Mouse (Mus musculus): Measurements from ENCODE around the gene Tomm34. TPM values are rescaled to one million over a fixed set of nuclear protein-coding genes. Genes with fewer than 3 reads are reported as not detected.

Gene Tomm34
- polyA plus RNA-seq, 1 experiment from 2014 or later, result 61.0 TPM

GRCm38 (mm10) chr2:164032973-164033372 lies 38.0 kb downstream of the Tomm34 start:
- Histone ChIP-seq H3K4me3 (replicated peaks; ENCODE audit: low read length) (no peak overlapping the region), H3K9ac (replicated peaks; ENCODE audit: low read depth, low read length) (no peak overlapping the region)
- 94% methylated on average over 3 of the region's 3 CpGs for WGBS

GRCm38 (mm10) chr2:164031147-164031546 lies 39.8 kb downstream of the Tomm34 start:
- Histone ChIP-seq H3K36me3 (ENCODE audit: control insufficient read depth, insufficient read depth) (no peaks in the 10 kb centered on the region), H3K4me3 (replicated peaks; ENCODE audit: low read length) (no peak overlapping the region), H3K27me3 (replicated peaks; ENCODE audit: control insufficient read depth, insufficient read depth, low read length) (no peaks in the 10 kb centered on the region), H3K27ac (ENCODE audit: low read length) (no peak overlapping the region), H3K4me2 (ENCODE audit: low read length) (no peak overlapping the region), H3K9ac (replicated peaks; ENCODE audit: low read depth, low read length) (no peak overlapping the region), H3K9me3 (ENCODE audit: control insufficient read depth, low read length) (0 out of 2 replicates have a peak, but pooled peaks cover 2% of the 10 kb centered on the region), H3K4me1 (replicated peaks; ENCODE audit: control insufficient read depth, insufficient read depth, low read length) (no peaks in the 10 kb centered on the region)
- no peak for ATAC-seq
- WGBS, result 82% methylated on average over 10 of the region's 10 CpGs

More at GRCm38 (mm10) chr2:164032973-164033372, 38.0 kb downstream of the Tomm34 start:
- Histone ChIP-seq H3K4me2 (ENCODE audit: low read length) (no peak overlapping the region), H3K27ac (ENCODE audit: low read length) (no peak overlapping the region), H3K4me1 (replicated peaks; ENCODE audit: control insufficient read depth, insufficient read depth, low read length) (no peaks in the 10 kb centered on the region), H3K36me3 (ENCODE audit: control insufficient read depth, insufficient read depth) (no peaks in the 10 kb centered on the region), H3K9me3 (ENCODE audit: control insufficient read depth, low read length) (0 out of 2 replicates have a peak, but pooled peaks cover 2% of the 10 kb centered on the region), H3K27me3 (replicated peaks; ENCODE audit: control insufficient read depth, insufficient read depth, low read length) (no peaks in the 10 kb centered on the region)
- ATAC-seq, result no peak

DNA sequence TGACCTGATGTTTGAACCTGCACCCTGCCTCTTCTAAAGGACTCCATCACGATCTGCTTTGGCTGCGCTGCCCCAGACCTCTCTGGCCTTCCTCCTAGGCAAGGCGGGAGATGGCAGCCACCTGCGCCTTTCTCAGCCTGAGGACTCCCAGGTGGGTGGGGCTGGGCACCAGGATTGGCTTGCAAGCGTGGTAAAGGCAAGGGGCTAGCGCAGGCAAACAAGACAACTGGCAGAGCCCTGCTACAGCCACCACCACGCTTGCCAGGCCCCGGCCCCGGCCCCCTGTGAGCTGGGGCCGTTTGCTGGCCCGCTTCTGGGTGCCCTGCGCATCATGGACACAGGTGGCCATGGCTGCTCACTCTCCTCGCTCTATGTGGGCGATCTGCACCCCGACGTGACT lies 45.8 kb downstream of the Tomm34 start, which contains the start of gene Pabpc1l:
Pabpc1l (plus strand) TSS at position 301 of the 400 bp plus-strand sequence.
- no peaks in the 10 kb centered on the region for H3K4me1 ChIP-seq (replicated peaks; ENCODE audit: control insufficient read depth, insufficient read depth, low read length)
- no peaks in the 10 kb centered on the region for H3K36me3 ChIP-seq (ENCODE audit: control insufficient read depth, insufficient read depth)
- WGBS, result 89% methylated on average over 16 of the region's 16 CpGs
- H3K9ac ChIP-seq (replicated peaks; ENCODE audit: low read depth, low read length), result no peak within 1 kb of the TSS
- ATAC-seq, result no peak
- H3K9me3 ChIP-seq (ENCODE audit: control insufficient read depth, low read length), result no peaks in the 10 kb centered on the region
- no peak within 1 kb of the TSS for H3K4me2 ChIP-seq (ENCODE audit: low read length)
- no peaks in the 10 kb centered on the region for H3K27me3 ChIP-seq (replicated peaks; ENCODE audit: control insufficient read depth, insufficient read depth, low read length)
- no peak within 1 kb of the TSS for H3K4me3 ChIP-seq (replicated peaks; ENCODE audit: low read length)
- no peak within 1 kb of the TSS for H3K27ac ChIP-seq (ENCODE audit: low read length)

GRCm38 (mm10) chr2:164022104-164022503 lies 48.9 kb downstream of the Tomm34 start:
- Histone ChIP-seq H3K36me3 (ENCODE audit: control insufficient read depth, insufficient read depth) (peaks cover 13% of the 10 kb centered on the region), H3K27me3 (replicated peaks; ENCODE audit: control insufficient read depth, insufficient read depth, low read length) (no peaks in the 10 kb centered on the region), H3K4me1 (replicated peaks; ENCODE audit: control insufficient read depth, insufficient read depth, low read length) (no peaks in the 10 kb centered on the region), H3K4me3 (replicated peaks; ENCODE audit: low read length) (no peak overlapping the region), H3K27ac (ENCODE audit: low read length) (no peak overlapping the region), H3K9me3 (ENCODE audit: control insufficient read depth, low read length) (no peaks in the 10 kb centered on the region), H3K4me2 (ENCODE audit: low read length) (no peak overlapping the region), H3K9ac (replicated peaks; ENCODE audit: low read depth, low read length) (no peak overlapping the region)
- 65% methylated on average over 2 of the region's 2 CpGs for WGBS
- ATAC-seq, result no peak

GRCm38 (mm10) chr2:164019943-164020342 lies 51.0 kb downstream of the Tomm34 start:
- Histone ChIP-seq H3K9ac (replicated peaks; ENCODE audit: low read depth, low read length) (no peak overlapping the region), H3K4me1 (replicated peaks; ENCODE audit: control insufficient read depth, insufficient read depth, low read length) (no peaks in the 10 kb centered on the region), H3K4me2 (ENCODE audit: low read length) (no peak overlapping the region), H3K27me3 (replicated peaks; ENCODE audit: control insufficient read depth, insufficient read depth, low read length) (no peaks in the 10 kb centered on the region), H3K36me3 (ENCODE audit: control insufficient read depth, insufficient read depth) (peaks cover 32% of the 10 kb centered on the region), H3K4me3 (replicated peaks; ENCODE audit: low read length) (no peak overlapping the region), H3K9me3 (ENCODE audit: control insufficient read depth, low read length) (no peaks in the 10 kb centered on the region), H3K27ac (ENCODE audit: low read length) (no peak overlapping the region)
- WGBS, result 96% methylated on average over 4 of the region's 4 CpGs
- no peak for ATAC-seq

DNA sequence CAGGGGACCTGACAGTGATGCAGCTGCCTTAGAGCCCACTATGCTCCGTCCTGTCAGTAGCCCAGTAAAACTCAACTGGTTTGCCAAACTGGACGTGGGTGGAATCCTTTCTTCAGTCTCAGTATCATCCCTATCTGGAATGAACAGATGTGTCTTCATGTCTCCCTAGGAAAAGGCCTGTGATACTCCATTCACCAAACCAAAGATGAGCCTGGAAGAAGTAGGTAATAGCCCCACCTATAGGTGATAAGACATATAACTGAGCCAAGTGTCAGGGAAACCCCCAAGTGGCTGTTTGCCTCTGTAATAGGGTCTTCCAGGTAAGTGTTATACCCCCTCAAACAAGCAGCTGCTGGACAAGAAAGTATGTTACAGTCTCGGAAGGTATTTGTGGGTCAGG lies 52.1 kb downstream of the Tomm34 start:
- Histone ChIP-seq H3K27ac (ENCODE audit: low read length) (no peak overlapping the region), H3K4me1 (replicated peaks; ENCODE audit: control insufficient read depth, insufficient read depth, low read length) (no peaks in the 10 kb centered on the region), H3K4me3 (replicated peaks; ENCODE audit: low read length) (no peak overlapping the region), H3K36me3 (ENCODE audit: control insufficient read depth, insufficient read depth) (peaks cover 36% of the 10 kb centered on the region), H3K9me3 (ENCODE audit: control insufficient read depth, low read length) (no peaks in the 10 kb centered on the region), H3K27me3 (replicated peaks; ENCODE audit: control insufficient read depth, insufficient read depth, low read length) (no peaks in the 10 kb centered on the region), H3K9ac (replicated peaks; ENCODE audit: low read depth, low read length) (no peak overlapping the region), H3K4me2 (ENCODE audit: low read length) (no peak overlapping the region)
- ATAC-seq, result no peak
- 91% methylated on average over 3 of the region's 3 CpGs for WGBS

DNA sequence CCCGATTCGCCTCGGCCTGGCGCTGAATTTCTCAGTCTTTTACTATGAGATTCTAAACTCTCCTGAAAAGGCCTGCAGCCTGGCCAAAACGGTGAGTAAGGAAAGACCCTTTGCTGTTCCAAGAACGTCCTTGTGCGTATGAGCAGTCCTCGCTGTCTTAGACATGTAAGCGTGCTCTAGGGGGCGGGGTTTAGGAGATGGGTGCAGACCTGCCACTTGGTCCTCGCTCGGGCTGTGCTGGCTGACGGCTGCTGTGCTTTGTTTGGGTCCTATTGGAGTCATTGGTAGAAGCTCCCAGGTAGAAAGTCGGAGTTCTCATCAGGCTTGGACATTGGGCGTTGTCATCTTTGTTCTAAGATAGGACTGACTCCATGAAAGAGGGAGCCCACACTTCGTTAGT lies 55.7 kb downstream of the Tomm34 start:
- Histone ChIP-seq H3K27ac (ENCODE audit: low read length) (no peak overlapping the region), H3K36me3 (ENCODE audit: control insufficient read depth, insufficient read depth) (peaks cover 36% of the 10 kb centered on the region), H3K9me3 (ENCODE audit: control insufficient read depth, low read length) (no peaks in the 10 kb centered on the region), H3K4me3 (replicated peaks; ENCODE audit: low read length) (no peak overlapping the region), H3K4me1 (replicated peaks; ENCODE audit: control insufficient read depth, insufficient read depth, low read length) (no peaks in the 10 kb centered on the region), H3K9ac (replicated peaks; ENCODE audit: low read depth, low read length) (no peak overlapping the region), H3K27me3 (replicated peaks; ENCODE audit: control insufficient read depth, insufficient read depth, low read length) (no peaks in the 10 kb centered on the region), H3K4me2 (ENCODE audit: low read length) (no peak overlapping the region)
- no peak for ATAC-seq
- 92% methylated on average over 16 of the region's 16 CpGs for WGBS

GRCm38 (mm10) chr2:164010944-164011343 lies 60.0 kb downstream of the Tomm34 start:
- Histone ChIP-seq H3K9me3 (ENCODE audit: control insufficient read depth, low read length) (no peaks in the 10 kb centered on the region), H3K27me3 (replicated peaks; ENCODE audit: control insufficient read depth, insufficient read depth, low read length) (no peaks in the 10 kb centered on the region), H3K9ac (replicated peaks; ENCODE audit: low read depth, low read length) (no peak overlapping the region), H3K4me2 (ENCODE audit: low read length) (no peak overlapping the region), H3K27ac (ENCODE audit: low read length) (no peak overlapping the region), H3K36me3 (ENCODE audit: control insufficient read depth, insufficient read depth) (peaks cover 13% of the 10 kb centered on the region; the same call in 1 of the 2 replicates), H3K4me1 (replicated peaks; ENCODE audit: control insufficient read depth, insufficient read depth, low read length) (peaks cover 12% of the 10 kb centered on the region), H3K4me3 (replicated peaks; ENCODE audit: low read length) (no peak overlapping the region)
- 94% methylated on average over 3 of the region's 3 CpGs for WGBS
- no peak for ATAC-seq

- ATAC-seq, result no peak
- Histone ChIP-seq H3K4me3 (replicated peaks; ENCODE audit: low read length) (no peak overlapping the region), H3K9me3 (ENCODE audit: control insufficient read depth, low read length) (no peaks in the 10 kb centered on the region), H3K27ac (ENCODE audit: low read length) (no peak overlapping the region), H3K4me1 (replicated peaks; ENCODE audit: control insufficient read depth, insufficient read depth, low read length) (peaks cover 17% of the 10 kb centered on the region), H3K36me3 (ENCODE audit: control insufficient read depth, insufficient read depth) (peaks cover 8% of the 10 kb centered on the region; the same call in 1 of the 2 replicates), H3K27me3 (replicated peaks; ENCODE audit: control insufficient read depth, insufficient read depth, low read length) (no peaks in the 10 kb centered on the region), H3K9ac (replicated peaks; ENCODE audit: low read depth, low read length) (no peak overlapping the region), H3K4me2 (ENCODE audit: low read length) (no peak overlapping the region)
- whole genome bisulfite sequencing, result 85% methylated on average over 5 of the region's 5 CpGs
Observed at GRCm38 (mm10) chr2:164010496-164010895, 60.5 kb downstream of the Tomm34 start.

- Histone ChIP-seq H3K27ac (ENCODE audit: low read length) (no peak overlapping the region), H3K4me2 (ENCODE audit: low read length) (no peak overlapping the region), H3K9ac (replicated peaks; ENCODE audit: low read depth, low read length) (no peak overlapping the region), H3K27me3 (replicated peaks; ENCODE audit: control insufficient read depth, insufficient read depth, low read length) (no peaks in the 10 kb centered on the region), H3K4me3 (replicated peaks; ENCODE audit: low read length) (no peak overlapping the region), H3K9me3 (ENCODE audit: control insufficient read depth, low read length) (no peaks in the 10 kb centered on the region), H3K4me1 (replicated peaks; ENCODE audit: control insufficient read depth, insufficient read depth, low read length) (peaks cover 21% of the 10 kb centered on the region), H3K36me3 (ENCODE audit: control insufficient read depth, insufficient read depth) (peaks cover under 1% of the 10 kb centered on the region; the same call in 1 of the 2 replicates)
- no peak for ATAC-seq
- 90% methylated on average over 6 of the region's 6 CpGs for WGBS
Observed at GRCm38 (mm10) chr2:164009227-164009626, 61.7 kb downstream of the Tomm34 start.

All from forebrain, embryonic 16.5 days (tissue).